Mouse (Mus musculus): Measurements from ENCODE around the gene Ccnq. TPM values are rescaled to one million over a fixed set of nuclear protein-coding genes. Genes with fewer than 3 reads are reported as not detected.
A peak's percentile ranks its signal among the peaks of the same experiment; 100 is the strongest.

Ccnq gene
- 28.3 and 30.7 TPM in 2 replicates for total RNA-seq (2014; rRNA removed)
- polyA plus RNA-seq (2015; fragmentation: Nextera tagmentation; extraction: Ambion mirVana): 31.8 and 33.1 TPM in 2 replicates

DNA sequence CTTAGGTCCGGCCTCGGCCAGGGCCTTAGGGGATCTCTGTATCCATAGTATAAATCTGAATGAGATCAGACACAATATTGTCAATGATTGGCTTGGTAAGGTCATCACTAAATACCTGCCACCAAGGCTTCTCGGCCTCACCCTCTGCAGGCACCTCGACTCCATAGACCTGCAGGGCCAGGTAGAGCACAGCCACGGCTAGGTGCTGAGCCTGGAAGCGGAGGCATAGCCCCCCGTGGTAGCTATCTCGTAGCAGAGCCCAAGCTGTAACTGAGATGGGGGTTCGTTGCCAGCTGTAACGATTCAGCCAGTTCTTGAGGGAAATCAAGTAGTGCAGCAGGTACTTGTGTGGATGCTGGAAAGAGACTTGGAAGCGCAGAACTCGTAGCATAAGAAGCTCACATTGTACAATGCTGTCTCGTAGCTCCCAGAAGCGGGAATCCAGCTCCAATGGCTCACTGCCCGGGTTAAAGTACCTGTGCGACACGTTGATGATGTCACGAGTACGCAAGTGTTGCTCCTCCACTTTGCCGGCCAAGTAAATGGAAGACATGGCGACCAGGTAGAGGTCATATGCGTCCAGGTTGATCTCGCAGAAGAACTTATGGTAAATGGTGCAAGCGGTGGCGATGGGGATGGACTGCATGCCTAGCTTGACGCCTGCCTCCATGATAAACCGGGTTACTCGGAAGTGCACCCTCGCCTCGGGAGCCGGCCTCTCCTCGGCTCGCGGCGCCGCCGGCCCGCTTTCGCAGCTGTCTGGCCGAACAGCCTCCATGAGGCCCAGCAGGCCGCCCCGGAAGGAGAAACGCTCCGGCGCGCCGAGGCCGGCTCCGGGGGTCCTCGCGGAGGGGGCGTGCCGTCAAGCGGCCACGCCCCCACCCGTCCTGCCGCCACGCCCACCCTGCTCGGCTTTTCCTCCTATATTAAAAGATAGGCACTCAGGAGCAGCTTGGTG is at the start of gene Ccnq:
Ccnq (minus strand) TSS at position 845 of the 958 bp plus-strand sequence.
- peak; percentile 95 for ATAC-seq
- peak within 1 kb of the TSS; percentile 53 for H3K4me3 ChIP-seq (ENCODE audit: low read depth, low read length)
- H3K4me2 ChIP-seq (ENCODE audit: low read depth): peak within 1 kb of the TSS; percentile 73
- peaks cover 13% of the 10 kb centered on the region for H3K4me1 ChIP-seq (ENCODE audit: insufficient read depth)
- H3K9me3 ChIP-seq (ENCODE audit: low read length): no peaks in the 10 kb centered on the region
- peak within 1 kb of the TSS; percentile 80 for H3K27ac ChIP-seq (ENCODE audit: low read depth, low read length)
- no peaks in the 10 kb centered on the region for H3K27me3 ChIP-seq (ENCODE audit: insufficient read depth, low read length)
- WGBS: 9% methylated on average over 58 of the region's 59 CpGs
- peak within 1 kb of the TSS; percentile 72 for H3K9ac ChIP-seq
- no peak for TF ChIP-seq CTCF (IDR thresholded peaks at IDR 0.05; ENCODE audit: low read depth)
- no peaks in the 10 kb centered on the region for H3K36me3 ChIP-seq (ENCODE audit: insufficient read depth)
- DNase-seq: peak; percentile 86

DNA sequence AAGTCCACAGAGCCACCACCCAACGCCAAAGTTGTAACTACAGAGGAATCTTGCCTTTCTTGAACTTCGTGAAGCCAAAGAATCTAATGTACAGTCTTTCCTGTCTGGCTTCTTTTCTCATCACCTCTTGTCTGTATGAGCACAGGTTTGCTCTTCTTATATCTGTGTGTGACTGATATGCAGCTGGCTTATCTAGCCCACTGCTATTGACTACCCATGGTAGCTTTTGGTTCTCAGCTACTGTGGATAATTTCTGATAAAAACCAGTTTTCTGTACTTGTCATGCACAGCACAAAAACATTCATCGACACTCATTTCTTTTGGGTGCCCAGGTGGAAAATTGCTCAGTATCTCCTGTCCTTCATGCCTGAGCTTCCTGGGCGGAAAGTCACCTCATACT is 49.6 kb upstream of the Ccnq start:
- no peak for TF ChIP-seq CTCF (IDR thresholded peaks at IDR 0.05; ENCODE audit: low read depth)
- Histone ChIP-seq H3K4me3 (ENCODE audit: low read depth, low read length) (no peak overlapping the region), H3K4me1 (ENCODE audit: insufficient read depth) (no peaks in the 10 kb centered on the region), H3K27ac (ENCODE audit: low read depth, low read length) (no peak overlapping the region), H3K27me3 (ENCODE audit: insufficient read depth, low read length) (no peaks in the 10 kb centered on the region), H3K9ac (no peak overlapping the region), H3K9me3 (ENCODE audit: low read length) (no peaks in the 10 kb centered on the region), H3K36me3 (ENCODE audit: insufficient read depth) (no peaks in the 10 kb centered on the region), H3K4me2 (ENCODE audit: low read depth) (no peak overlapping the region)
- DNase-seq (no peak), ATAC-seq (no peak)
- WGBS: 95% methylated on average over 4 of the region's 4 CpGs

DNA sequence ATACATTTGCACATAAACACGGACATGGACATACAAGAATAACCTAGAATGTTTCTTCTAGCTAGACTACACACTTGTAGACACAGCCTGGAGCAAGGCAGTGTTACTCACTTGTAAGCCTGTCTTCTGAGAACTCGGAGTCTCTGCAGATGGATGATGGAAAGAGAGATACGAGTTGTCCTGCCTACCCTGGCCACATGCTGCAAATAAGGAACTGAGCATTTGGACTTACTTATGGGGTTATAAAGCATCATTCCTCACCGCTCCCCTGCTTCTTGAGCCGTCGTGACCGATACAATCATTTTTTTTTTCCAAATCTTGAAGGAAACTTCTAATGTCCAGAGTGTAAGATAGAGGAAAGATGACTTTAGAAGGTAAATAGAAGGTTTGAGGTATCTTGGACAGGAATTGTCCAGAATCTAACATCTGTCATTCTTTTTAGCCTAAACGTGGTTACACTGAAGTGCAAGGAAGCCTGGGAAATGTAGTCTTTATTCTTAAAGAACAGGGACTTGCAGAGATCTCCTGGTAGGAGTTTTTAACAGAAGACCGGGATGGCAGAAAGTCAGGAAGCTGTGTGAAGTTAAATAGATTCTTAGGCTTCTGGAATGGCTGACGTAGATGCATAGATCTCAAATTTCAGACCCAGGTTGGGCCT is 44.7 kb upstream of the Ccnq start:
- no peaks in the 10 kb centered on the region for H3K27me3 ChIP-seq (ENCODE audit: insufficient read depth, low read length)
- no peak overlapping the region for H3K4me3 ChIP-seq (ENCODE audit: low read depth, low read length)
- no peak overlapping the region for H3K9ac ChIP-seq
- no peaks in the 10 kb centered on the region for H3K36me3 ChIP-seq (ENCODE audit: insufficient read depth)
- WGBS: 86% methylated on average over 10 of the region's 10 CpGs
- H3K9me3 ChIP-seq (ENCODE audit: low read length): no peaks in the 10 kb centered on the region
- DNase-seq (no peak), ATAC-seq (no peak)
- no peak for TF ChIP-seq CTCF (IDR thresholded peaks at IDR 0.05; ENCODE audit: low read depth)
- peaks cover 12% of the 10 kb centered on the region; the same call in 1 of the 2 replicates for H3K4me1 ChIP-seq (ENCODE audit: insufficient read depth)
- no peak overlapping the region for H3K27ac ChIP-seq (ENCODE audit: low read depth, low read length)
- H3K4me2 ChIP-seq (ENCODE audit: low read depth): no peak overlapping the region

DNA sequence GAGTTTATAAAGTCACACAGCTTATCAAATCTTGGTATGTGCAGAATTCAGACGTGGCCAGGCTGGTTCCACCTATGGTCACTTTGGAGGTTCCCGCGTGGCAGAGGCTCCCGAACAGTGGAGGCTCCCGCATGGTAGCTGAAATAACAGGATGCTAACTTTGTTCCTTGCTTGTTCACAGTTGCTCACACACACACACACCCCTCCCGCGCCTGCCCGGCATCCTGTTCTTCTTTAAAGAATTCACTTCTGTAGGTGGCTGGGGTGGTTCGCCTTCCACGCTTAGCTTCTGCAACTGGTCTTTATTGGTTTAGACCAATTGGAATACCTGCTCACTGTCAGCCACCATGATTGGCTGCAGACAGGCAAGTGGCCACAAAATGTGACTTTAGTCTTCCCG is 41.6 kb upstream of the Ccnq start:
- no peak for TF ChIP-seq CTCF (IDR thresholded peaks at IDR 0.05; ENCODE audit: low read depth)
- DNase-seq (no peak), ATAC-seq (no peak)
- no peak overlapping the region for H3K4me2 ChIP-seq (ENCODE audit: low read depth)
- H3K27me3 ChIP-seq (ENCODE audit: insufficient read depth, low read length): no peaks in the 10 kb centered on the region
- H3K9me3 ChIP-seq (ENCODE audit: low read length): no peaks in the 10 kb centered on the region
- no peak overlapping the region for H3K27ac ChIP-seq (ENCODE audit: low read depth, low read length)
- no peaks in the 10 kb centered on the region for H3K36me3 ChIP-seq (ENCODE audit: insufficient read depth)
- no peak overlapping the region for H3K9ac ChIP-seq
- peaks cover 12% of the 10 kb centered on the region; the same call in 1 of the 2 replicates for H3K4me1 ChIP-seq (ENCODE audit: insufficient read depth)
- H3K4me3 ChIP-seq (ENCODE audit: low read depth, low read length): no peak overlapping the region
- WGBS: 75% methylated on average over 11 of the region's 11 CpGs

DNA sequence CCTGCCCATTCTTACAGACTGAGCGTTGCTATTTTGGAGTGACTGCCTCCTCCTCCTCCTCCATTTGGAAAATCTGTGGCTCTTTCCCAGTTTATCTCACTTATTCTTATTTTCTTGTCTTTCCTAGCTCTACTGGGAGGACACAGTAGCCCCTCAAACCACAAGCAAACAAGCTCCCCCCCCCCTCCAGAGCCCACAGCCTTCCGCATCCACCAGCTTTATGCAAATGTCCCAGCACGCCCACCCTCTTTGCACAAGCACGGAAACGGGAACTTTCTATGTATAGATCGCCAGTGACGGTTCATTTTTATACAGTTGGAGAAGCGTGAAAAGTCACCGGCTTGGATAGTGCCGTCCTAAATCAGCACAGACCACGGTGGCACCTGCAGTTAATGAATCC is 40.9 kb upstream of the Ccnq start:
- TF ChIP-seq CTCF (IDR thresholded peaks at IDR 0.05; ENCODE audit: low read depth): no peak
- Histone ChIP-seq H3K4me3 (ENCODE audit: low read depth, low read length) (peak overlapping the region; percentile 6; the same call in 1 of the 2 replicates), H3K36me3 (ENCODE audit: insufficient read depth) (no peaks in the 10 kb centered on the region), H3K4me1 (ENCODE audit: insufficient read depth) (peaks cover 12% of the 10 kb centered on the region; the same call in 1 of the 2 replicates), H3K4me2 (ENCODE audit: low read depth) (peak overlapping the region; percentile 38), H3K9ac (peak overlapping the region; percentile 19; the same call in 1 of the 2 replicates), H3K9me3 (ENCODE audit: low read length) (no peaks in the 10 kb centered on the region), H3K27ac (ENCODE audit: low read depth, low read length) (peak overlapping the region; percentile 64; the same call in 1 of the 2 replicates), H3K27me3 (ENCODE audit: insufficient read depth, low read length) (no peaks in the 10 kb centered on the region)
- 7% methylated on average over 11 of the region's 11 CpGs for WGBS
- DNase-seq: peak; percentile 38
- peak; percentile 25; the same call in 1 of the 2 replicates for ATAC-seq

DNA sequence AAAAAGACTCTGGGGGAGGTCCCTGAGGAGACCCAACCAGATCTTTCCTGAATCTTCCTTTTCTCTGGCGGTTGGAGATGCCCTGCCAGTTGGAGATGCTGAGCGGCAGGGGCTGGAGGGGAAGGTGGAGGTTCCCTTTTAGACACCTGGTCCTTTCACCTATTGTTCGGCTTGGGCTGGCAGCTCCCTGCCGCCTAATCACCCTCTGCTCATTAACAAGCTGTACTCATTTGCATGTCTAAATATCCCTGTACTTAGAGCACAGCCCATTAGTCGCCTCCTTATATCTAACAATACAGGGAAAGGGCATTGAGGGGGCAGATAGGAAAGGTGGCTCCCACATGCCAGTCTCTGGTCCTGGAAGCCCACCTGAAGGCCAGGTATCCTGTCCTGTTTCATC is 40.5 kb upstream of the Ccnq start:
- 17% methylated on average over 5 of the region's 5 CpGs for WGBS
- DNase-seq (no peak), ATAC-seq (peak; percentile 19)
- peak overlapping the region; percentile 19; the same call in 1 of the 2 replicates for H3K9ac ChIP-seq
- no peaks in the 10 kb centered on the region for H3K9me3 ChIP-seq (ENCODE audit: low read length)
- H3K4me3 ChIP-seq (ENCODE audit: low read depth, low read length): no peak overlapping the region
- H3K4me2 ChIP-seq (ENCODE audit: low read depth): peak overlapping the region; percentile 38
- H3K4me1 ChIP-seq (ENCODE audit: insufficient read depth): peaks cover 12% of the 10 kb centered on the region; the same call in 1 of the 2 replicates
- no peaks in the 10 kb centered on the region for H3K36me3 ChIP-seq (ENCODE audit: insufficient read depth)
- peak overlapping the region; percentile 64 for H3K27ac ChIP-seq (ENCODE audit: low read depth, low read length)
- TF ChIP-seq CTCF (IDR thresholded peaks at IDR 0.05; ENCODE audit: low read depth): no peak
- no peaks in the 10 kb centered on the region for H3K27me3 ChIP-seq (ENCODE audit: insufficient read depth, low read length)

All from forebrain, postnatal 0 days (tissue).